Mouse (Mus musculus) urinary bladder, postnatal 4 days (tissue): ENCODE measurements around the gene Ppp1r12c.

ENCODE experiments used
- DNase-seq, 2 experiments: peaks; one replicate each; pipeline ENCODE4 v3.0.0; 2021 to 2022; ENCODE audit warnings: low spot score in 2 of 2

Gene Ppp1r12c

GRCm38 (mm10) chr7:4492284-4493224 lies 8.9 kb downstream of the Ppp1r12c start:
- no peak for DNase-seq

- no peak for DNase-seq
These were observed 10.2 kb downstream of the Ppp1r12c start for GRCm38 (mm10) chr7:4491308-4491707.

DNA sequence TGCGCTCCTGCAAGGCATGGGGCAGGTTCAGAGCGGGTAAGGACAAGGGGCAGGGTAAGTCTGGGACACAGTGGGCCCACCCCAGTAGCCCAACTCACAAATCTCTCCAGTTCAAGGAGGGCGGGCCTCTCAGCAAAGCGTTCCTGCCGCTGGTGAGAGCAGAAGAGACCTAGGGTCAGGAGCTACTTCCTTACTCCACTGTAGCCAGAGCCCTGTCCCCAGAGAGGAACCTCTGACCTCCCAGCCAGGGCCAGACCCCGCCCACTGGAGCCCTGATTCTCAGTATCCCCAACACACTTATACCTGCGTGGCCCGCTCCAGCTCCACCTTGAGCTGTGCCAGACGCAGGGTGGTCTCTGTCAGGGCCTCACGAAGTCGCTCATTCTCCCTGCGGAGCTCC lies 19.2 kb downstream of the Ppp1r12c start:
- DNase-seq = no peak

GRCm38 (mm10) chr7:4479674-4480073 lies 21.8 kb downstream of the Ppp1r12c start:
- no peak for DNase-seq

- no peak for DNase-seq
These were observed 22.6 kb downstream of the Ppp1r12c start for GRCm38 (mm10) chr7:4478796-4479291.

DNA sequence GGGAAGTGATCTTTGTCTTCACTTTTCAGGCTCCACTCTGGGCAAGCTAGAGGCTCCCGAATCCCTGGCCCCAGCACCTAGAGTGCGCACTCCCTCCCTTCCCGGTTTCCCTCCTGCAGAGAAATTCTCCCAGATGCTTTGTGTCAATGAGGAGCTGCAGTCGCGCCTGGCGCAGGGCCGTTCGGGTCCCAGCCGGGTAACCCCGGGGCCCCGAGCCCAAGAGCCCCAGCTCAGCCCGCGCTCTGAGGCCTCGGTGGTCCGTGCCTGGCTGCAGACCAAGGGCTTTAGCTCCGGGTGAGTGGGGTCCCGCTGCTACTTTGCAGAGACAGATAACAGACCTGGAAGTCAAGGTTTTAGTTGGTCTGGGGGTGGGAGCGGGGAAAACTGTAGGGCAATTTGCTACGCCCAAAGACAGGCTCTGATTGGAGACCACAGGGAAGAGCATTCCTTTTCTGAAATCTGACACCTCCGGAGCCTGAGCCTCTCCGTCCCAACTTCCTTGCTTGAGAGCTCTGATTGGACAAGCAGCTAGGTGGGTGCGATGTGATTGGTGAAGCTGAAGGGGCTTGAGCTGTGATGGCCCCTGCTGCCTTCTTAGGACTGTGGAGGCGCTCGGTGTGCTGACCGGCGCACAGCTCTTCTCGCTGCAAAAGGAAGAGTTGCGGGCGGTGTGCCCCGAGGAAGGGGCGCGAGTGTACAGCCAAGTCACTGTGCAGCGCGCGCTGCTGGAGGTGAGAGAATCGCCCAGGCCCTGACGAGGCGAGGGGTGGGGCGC lies 23.3 kb downstream of the Ppp1r12c start:
- peak; percentile 71 to 81 for DNase-seq

GRCm38 (mm10) chr7:4473940-4474339 lies 27.5 kb downstream of the Ppp1r12c start:
- no peak for DNase-seq

DNA sequence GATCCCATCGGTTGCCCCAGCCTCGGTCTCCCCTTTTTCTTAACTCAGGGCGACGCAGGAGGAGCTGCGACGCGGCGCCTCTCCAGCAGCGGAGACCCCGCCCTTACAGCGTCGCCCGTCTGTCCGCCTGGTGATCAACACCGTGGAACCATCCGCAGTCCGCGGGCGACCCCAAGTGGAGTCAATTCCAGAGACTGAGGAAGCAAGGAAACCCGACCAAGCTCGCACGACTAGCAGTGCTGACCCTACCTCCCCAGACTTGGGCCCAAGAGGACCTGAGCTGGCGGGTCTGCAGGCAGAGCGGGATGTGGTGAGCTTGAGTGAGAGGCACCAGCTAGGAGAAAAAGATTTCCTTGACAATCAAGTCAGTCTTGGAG lies 30.3 kb downstream of the Ppp1r12c start:
- peak; percentile 74 to 84 for DNase-seq

DNA sequence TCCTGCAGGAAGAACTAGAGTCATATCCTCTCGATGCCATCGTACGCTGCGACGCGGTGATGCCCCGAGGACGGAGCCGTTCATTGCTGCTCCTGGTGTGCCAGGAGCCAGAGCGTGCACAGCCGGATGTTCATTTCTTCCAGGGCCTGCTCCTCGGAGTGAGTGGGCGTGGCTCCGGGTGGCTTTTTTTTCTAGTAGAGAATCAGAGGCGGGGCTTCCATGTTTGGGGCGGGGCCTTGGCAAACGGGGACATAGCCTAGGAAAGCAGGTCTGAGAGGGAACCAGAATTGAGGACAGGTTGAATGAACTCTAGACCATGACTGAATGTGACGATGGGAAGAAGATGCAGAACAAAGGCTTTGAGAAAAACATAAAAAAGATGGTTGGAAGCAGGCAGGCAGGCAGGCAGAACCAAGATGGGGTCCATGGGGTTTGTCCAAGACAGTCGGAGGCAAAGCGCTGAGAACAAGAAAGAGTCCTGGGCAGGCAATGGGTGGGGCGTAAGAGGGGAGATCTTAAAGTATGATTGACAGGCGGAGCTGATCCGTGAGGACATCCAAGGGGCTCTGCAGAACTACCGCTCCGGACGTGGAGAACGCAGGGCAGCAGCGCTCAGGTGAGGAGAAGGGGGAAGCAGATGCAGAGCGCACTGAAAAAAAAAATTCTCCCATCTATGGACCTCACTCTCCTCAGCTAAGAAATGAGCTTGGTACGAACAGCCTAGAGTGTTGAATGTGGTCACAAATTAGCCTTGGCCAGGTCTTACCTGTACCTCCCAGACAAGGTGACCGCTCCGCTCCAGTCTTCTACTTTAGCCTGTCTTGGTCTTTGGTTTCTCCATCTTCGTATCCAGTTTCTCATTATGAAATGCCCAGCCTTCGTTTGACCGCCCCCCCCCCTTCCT lies 31.0 kb downstream of the Ppp1r12c start:
- DNase-seq = peak; percentile 64 to 80

DNA sequence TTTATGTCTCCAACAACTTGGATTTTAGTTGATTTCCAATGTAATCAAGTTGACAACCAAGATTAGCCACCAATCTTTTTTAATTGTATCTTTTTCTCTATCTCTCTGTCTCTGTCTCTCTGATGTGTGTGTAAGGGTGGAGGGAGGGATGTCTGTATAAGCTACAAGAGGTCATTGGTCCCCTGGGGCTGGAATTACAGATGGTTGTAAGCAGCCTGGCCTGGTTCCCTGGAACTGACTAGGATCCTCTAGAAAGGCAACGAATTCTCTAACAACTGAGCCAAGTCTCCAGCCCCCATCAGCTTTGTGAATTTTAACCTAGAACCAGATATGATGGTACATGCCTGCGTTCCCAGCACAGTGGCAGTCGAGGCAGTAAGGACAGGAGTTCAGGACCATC lies 33.7 kb downstream of the Ppp1r12c start:
- DNase-seq = no peak

- peak in 1 of 2 experiments; percentile 61 for DNase-seq
These were observed 37.2 kb downstream of the Ppp1r12c start for GRCm38 (mm10) chr7:4464194-4464824.

- DNase-seq = no peak
These were observed 40.7 kb downstream of the Ppp1r12c start, which contains the start of gene Eps8l1 for GRCm38 (mm10) chr7:4460576-4461434. TSS of gene Eps8l1 (plus strand) at chr7:4460674.

GRCm38 (mm10) chr7:4452644-4453043 lies 48.8 kb downstream of the Ppp1r12c start:
- DNase-seq = no peak

GRCm38 (mm10) chr7:4449211-4449610 lies 52.3 kb downstream of the Ppp1r12c start:
- DNase-seq = no peak

DNA sequence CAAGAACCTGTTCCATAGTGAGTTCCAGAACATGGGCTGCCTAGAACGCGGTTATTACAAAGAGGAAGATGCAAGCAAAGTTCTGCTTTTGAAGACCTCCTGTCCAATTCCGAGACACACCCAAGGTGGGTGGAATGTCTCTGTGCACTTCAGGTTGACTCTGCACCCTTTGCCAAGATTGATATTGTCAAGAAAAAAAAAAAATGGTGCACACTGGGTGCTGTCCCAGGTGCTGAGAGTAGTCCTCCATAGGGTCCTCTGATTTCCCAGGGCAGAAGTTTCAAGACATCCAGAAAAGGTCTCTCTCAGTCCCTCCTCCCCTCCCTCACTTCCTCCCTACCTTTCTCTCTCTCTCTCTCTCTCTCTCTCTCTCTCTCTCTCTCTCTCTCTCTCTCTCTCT lies 53.0 kb downstream of the Ppp1r12c start:
- DNase-seq = no peak

GRCm38 (mm10) chr7:4447138-4447537 lies 54.3 kb downstream of the Ppp1r12c start:
- no peak for DNase-seq

DNA sequence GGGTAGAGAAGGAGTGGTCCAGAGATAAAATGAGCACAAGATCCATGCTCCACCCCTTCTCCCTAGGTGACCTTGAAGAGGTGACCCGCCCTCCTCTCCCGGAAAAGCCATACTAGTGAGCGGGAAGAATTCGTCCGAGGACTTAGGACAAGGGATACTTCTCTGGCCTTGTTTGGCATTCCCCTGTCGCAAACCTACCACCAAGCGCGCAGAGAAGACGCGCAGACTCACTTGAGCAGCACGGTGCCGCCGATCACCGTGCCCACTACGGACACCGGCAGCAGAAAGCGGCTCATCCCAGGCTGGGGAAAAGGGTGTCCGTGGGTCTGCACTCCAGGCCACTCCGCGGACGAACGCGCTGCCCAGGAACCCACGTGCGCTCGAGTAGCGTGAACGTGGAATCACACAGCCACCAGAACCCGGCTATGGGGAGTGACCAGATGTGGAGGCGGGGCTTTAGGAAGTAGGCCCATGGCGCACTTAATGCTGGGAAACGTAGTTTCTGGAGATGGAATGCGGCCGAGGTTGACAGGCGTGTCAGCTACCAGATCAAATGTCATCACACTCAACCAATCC lies 56.2 kb downstream of the Ppp1r12c start, which contains the start of gene Rdh13:
Gene Rdh13, minus strand, starts transcription at position 434 of the 576 bp plus-strand sequence.
- peak; percentile 79 to 84 for DNase-seq

DNA sequence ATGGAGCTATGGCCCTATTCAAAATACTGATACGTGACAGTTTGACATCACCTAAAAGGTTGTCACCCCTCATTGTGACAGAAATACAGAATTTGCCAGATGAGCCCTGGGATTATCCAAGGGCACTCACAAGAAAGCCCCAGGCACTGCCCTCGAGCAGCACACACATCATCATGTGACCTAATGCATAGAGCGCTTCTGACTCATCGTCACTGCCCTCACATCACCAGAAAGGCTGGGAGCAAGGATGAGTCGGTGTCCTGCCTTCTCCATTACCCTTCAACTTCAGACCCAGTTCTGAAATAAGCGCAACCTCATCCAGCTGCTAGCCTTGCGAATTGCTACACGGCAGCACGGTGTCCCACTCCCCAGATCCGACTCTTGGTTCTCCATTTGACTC lies 60.9 kb downstream of the Ppp1r12c start:
- DNase-seq = no peak

DNA sequence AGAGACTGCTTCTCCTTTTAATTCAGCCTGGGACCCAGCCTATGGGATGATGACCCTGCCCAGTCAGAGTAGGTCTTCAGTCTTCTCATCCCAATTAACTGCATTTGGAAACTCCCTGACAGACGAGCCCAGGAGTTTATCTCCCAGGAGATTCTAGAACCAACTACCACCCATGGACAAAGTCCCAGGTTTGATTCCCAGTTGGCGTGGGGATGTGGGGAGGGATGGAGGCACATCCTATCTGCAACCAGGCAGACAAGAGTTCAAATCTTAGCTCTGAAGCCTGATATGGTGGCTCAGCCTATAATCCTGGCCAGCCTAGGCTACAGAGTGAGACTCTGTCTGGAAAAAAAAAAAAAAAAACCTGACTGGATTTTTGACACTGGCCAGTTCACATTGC lies 63.8 kb downstream of the Ppp1r12c start:
- peak in 1 of 2 experiments; percentile 23 for DNase-seq
